Mouse (Mus musculus) urinary bladder, postnatal 25 days (tissue): ENCODE measurements around the gene 9030025P20Rik.
"Not testable (repeated sequence)": the region's sequence is repeated elsewhere in the genome, so short reads cannot be mapped to it uniquely, and the experiment has no call there.

ENCODE experiments used
- DNase-seq: peaks from one replicate; pipeline ENCODE4 v3.0.0; 2022; ENCODE audit warnings: low spot score

Gene 9030025P20Rik

GRCm38 (mm10) chr17:14990116-14990702, 11.9 kb downstream of the 9030025P20Rik start:
- not testable (repeated sequence) for DNase-seq

GRCm38 (mm10) chr17:14992522-14993138, 14.4 kb downstream of the 9030025P20Rik start:
- not testable (repeated sequence) for DNase-seq

- DNase-seq: not testable (repeated sequence)
These were observed 15.0 kb downstream of the 9030025P20Rik start for GRCm38 (mm10) chr17:14993139-14993832.

GRCm38 (mm10) chr17:14994140-14994539, 15.9 kb downstream of the 9030025P20Rik start:
- not testable (repeated sequence) for DNase-seq

- DNase-seq: not testable (repeated sequence)
These were observed 21.8 kb downstream of the 9030025P20Rik start for GRCm38 (mm10) chr17:15000047-15000446.

GRCm38 (mm10) chr17:15009088-15009487, 30.8 kb downstream of the 9030025P20Rik start:
- not testable (repeated sequence) for DNase-seq

- not testable (repeated sequence) for DNase-seq
These were observed 31.6 kb downstream of the 9030025P20Rik start, which contains the start of gene Gm3435 for GRCm38 (mm10) chr17:15009706-15010413. Gene Gm3435 (plus strand): TSS chr17:15010176.

GRCm38 (mm10) chr17:15021503-15022220, 43.4 kb downstream of the 9030025P20Rik start:
- DNase-seq: peak; percentile 4

GRCm38 (mm10) chr17:15023878-15024492, 45.7 kb downstream of the 9030025P20Rik start:
- not testable (repeated sequence) for DNase-seq

GRCm38 (mm10) chr17:15024502-15025193, 46.4 kb downstream of the 9030025P20Rik start:
- not testable (repeated sequence) for DNase-seq

- not testable (repeated sequence) for DNase-seq
These were observed 47.2 kb downstream of the 9030025P20Rik start for GRCm38 (mm10) chr17:15025513-15025912.

GRCm38 (mm10) chr17:15031414-15031813, 53.1 kb downstream of the 9030025P20Rik start:
- not testable (repeated sequence) for DNase-seq

GRCm38 (mm10) chr17:15040455-15040854, 62.2 kb downstream of the 9030025P20Rik start:
- not testable (repeated sequence) for DNase-seq
